Mouse (Mus musculus) liver, postnatal 0 days (tissue): ENCODE data around the gene R3hdm2. TPM values are rescaled to one million over a fixed set of nuclear protein-coding genes. Genes with fewer than 3 reads are reported as not detected.

Source experiments
- ATAC-seq: fragments of 200-750 bp; cut with Nextera tagmentation; 2 replicates; pipeline ENCODE4 v1.8.0; 2017; ENCODE audit warnings: mild to moderate bottlenecking, moderate library complexity
- DNase-seq: peaks from one replicate; pipeline ENCODE4 v3.0.0-alpha.2; 2016
- H3K27ac ChIP-seq: fragments of 300-500 bp; sonication (generic); 2 replicates; pipeline ENCODE4 v1.5.1; 2014; ENCODE audit warnings: antibody characterized with exemption, moderate library complexity, mild to moderate bottlenecking, low read depth
- H3K27me3 ChIP-seq: fragments of 300-500 bp; sonication (generic); 2 replicates; pipeline ENCODE4 v1.6.1; 2014; ENCODE audit warnings: low read length, control low read depth, mixed read lengths; ENCODE audit not compliant: insufficient read depth
- H3K36me3 ChIP-seq: fragments of 300-500 bp; sonication (generic); replicated peaks from 2 replicates; pipeline ENCODE4 v1.6.1; 2014; ENCODE audit warnings: mild to moderate bottlenecking, control low read depth, low read length, moderate library complexity, mixed read lengths; ENCODE audit not compliant: insufficient read depth
- H3K4me1 ChIP-seq: fragments of 300-500 bp; sonication (generic); 2 replicates; pipeline ENCODE4 v1.6.1; 2014; ENCODE audit warnings: antibody characterized with exemption, mild to moderate bottlenecking, control low read depth; ENCODE audit not compliant: insufficient read depth
- H3K4me2 ChIP-seq: fragments of 300-500 bp; sonication (generic); 2 replicates; pipeline ENCODE4 v1.6.1; 2014; ENCODE audit warnings: low read depth, mild to moderate bottlenecking, low read length, moderate library complexity, mixed read lengths
- H3K4me3 ChIP-seq: fragments of 300-500 bp; sonication (generic); 2 replicates; pipeline ENCODE4 v1.5.1; 2014; ENCODE audit warnings: low read depth, low read length
- H3K9ac ChIP-seq: fragments of 300-500 bp; sonication (generic); replicated peaks from 2 replicates; pipeline ENCODE4 v1.6.1; 2014; ENCODE audit warnings: mild to moderate bottlenecking, moderate library complexity
- H3K9me3 ChIP-seq: fragments of 300-500 bp; sonication (generic); 2 replicates; pipeline ENCODE4 v1.6.1; 2016; ENCODE audit warnings: mild to moderate bottlenecking, control low read depth, low read length, mixed read lengths
- CTCF ChIP-seq: sonication (generic); IDR thresholded peaks from 2 replicates; pipeline ENCODE4 v1.5.1; 2016; ENCODE audit warnings: antibody characterized with exemption, low read depth
- EP300 ChIP-seq: IDR thresholded peaks from 2 replicates; pipeline ENCODE4 v1.6.1; 2016; ENCODE audit warnings: antibody characterized with exemption, low read depth, mild to moderate bottlenecking
- WGBS: fragments of 180-500 bp; shearing (Covaris S2); extraction: QIAGEN DNeasy Blood & Tissue Kit; methylation state at CpG from one replicate; pipeline ENCODE4 v1.1.7; 2014; ENCODE audit not compliant: insufficient replicate concordance; 5-methylcytosine and 5-hydroxymethylcytosine counted together
- polyA plus RNA-seq: library from polyadenylated mRNA; unstranded; fragments of >200 nt; fragmentation: Nextera tagmentation; extraction: Ambion mirVana; gene quantifications from 2 replicates; pipeline ENCODE4 v1.2.1, GENCODE M21; 2015

Gene R3hdm2
- polyA plus RNA-seq, 1 experiment from 2014 or later = 16.6 TPM

DNA sequence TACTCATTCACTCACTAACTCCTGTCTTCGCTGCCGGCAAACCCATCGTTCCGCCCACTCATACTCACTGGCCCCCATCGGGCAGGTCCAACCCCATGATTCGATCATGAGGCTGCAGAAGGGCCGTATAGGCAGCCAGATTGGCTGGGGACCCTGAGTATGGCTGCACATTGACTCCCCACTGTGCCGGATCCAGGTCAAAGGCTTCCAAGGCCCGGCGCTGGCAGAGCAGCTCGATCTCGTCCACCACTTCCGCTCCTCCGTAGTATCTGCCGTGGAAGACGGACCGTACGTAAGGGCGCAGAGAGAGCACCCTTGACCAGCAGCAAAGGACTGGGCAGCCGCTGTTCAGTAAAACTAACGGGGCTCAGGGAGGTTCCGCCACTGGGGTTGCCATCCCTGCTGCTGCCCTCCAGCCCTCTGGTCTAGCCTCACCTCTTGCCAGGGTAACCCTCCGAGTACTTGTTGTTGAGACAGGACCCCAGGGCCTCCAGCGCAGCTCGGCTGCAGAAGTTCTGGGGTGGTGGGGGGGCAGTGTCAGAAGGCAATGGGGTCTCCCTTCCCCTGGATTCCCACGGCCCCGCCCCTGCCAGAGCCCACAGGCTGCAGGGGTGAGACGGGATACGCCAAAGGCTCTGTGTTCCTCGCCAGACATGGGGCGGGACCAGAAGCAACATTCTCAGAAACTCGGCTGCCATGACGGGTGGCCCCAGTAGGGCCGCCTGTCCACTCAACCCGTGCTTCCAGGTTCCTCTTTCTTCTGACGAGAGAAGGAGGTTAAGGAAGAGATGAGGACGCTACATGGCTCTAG lies 140.0 kb downstream of the R3hdm2 start:
- Histone ChIP-seq H3K9ac (peak overlapping the region; percentile 62; the same call in 1 of the 2 replicates), H3K36me3 (peaks cover 33% of the 10 kb centered on the region), H3K4me1 (peaks cover 34% of the 10 kb centered on the region), H3K4me3 (peak overlapping the region; percentile 60), H3K27ac (peak overlapping the region; percentile 80), H3K27me3 (peaks cover 20% of the 10 kb centered on the region), H3K9me3 (no peaks in the 10 kb centered on the region), H3K4me2 (peak overlapping the region; percentile 79)
- ATAC-seq (no peak), DNase-seq (no peak)
- TF ChIP-seq CTCF (no peak), EP300 (no peak)
- WGBS = 90% methylated on average over 37 of the region's 37 CpGs

DNA sequence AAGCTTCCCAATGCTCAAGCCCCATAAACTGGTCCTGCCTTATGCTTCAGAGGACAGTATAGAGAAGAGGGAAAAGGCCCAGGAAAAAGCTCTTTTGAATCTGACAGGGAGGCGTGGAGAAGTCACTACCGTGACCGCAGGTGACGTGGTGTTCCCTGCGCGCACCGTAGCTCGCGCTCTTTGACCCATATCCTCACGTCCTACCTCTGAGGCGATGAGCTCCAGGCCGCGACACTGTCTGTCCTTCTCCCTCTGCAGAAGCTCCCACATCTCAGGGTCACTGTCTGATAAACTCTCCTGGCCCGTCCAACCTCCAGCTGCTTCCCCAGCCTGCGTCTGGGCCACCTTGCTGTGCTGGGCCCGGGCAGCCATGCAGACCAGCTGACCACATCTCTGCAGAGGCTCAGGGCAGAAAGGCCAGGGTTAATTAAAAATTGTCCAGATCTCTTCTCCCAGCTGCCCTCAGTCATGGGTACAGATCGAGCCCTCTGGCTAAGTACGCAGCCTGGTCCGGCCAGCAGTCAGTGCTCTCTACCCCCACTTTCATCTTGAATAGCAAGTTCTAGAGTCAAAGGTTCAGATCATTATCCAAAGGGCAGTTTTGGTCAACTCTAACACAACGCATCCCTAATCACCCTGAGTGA lies 140.7 kb downstream of the R3hdm2 start:
- Histone ChIP-seq H3K4me2 (peak overlapping the region; percentile 79), H3K4me3 (peak overlapping the region; percentile 60), H3K36me3 (peaks cover 33% of the 10 kb centered on the region), H3K27ac (peak overlapping the region; percentile 80), H3K9me3 (no peaks in the 10 kb centered on the region), H3K27me3 (peaks cover 23% of the 10 kb centered on the region), H3K4me1 (peaks cover 29% of the 10 kb centered on the region), H3K9ac (peak overlapping the region; percentile 62)
- TF ChIP-seq CTCF = no peak
- no peak for TF ChIP-seq EP300
- ATAC-seq (peak; percentile 43), DNase-seq (no peak)
- WGBS = 56% methylated on average over 20 of the region's 20 CpGs

DNA sequence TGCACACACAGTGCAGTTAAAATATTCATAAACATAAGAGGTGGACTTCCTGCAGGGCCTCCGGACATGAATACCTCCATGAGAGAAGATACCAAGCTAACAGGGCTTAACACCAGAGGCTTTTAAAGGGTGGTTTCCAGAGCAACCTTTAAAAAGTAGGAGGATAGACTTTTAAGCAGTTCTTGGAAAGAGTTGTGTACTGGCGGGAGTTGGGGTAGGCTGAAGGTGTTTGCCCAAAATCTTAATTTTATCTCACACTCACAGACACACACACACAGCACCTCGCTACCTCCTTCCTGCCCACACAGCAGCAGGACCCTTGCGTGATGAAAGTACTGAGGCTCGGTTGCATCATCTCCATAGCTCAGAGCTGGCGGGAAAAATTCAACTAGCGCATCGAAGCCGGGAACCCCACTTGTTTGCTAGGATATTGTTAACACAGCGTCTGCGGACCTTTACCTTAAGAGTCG lies 141.5 kb downstream of the R3hdm2 start:
- Histone ChIP-seq H3K4me2 (peak overlapping the region; percentile 79), H3K9ac (peak overlapping the region; percentile 62), H3K27ac (peak overlapping the region; percentile 80), H3K36me3 (peaks cover 33% of the 10 kb centered on the region), H3K9me3 (no peaks in the 10 kb centered on the region), H3K4me3 (peak overlapping the region; percentile 60), H3K27me3 (peaks cover 31% of the 10 kb centered on the region), H3K4me1 (peaks cover 28% of the 10 kb centered on the region)
- 1% methylated on average over 12 of the region's 12 CpGs for WGBS
- TF ChIP-seq EP300 (peak; percentile 34; the same call in 1 of the 2 replicates), CTCF (no peak)
- DNase-seq = peak; percentile 55
- peak; percentile 66 for ATAC-seq

DNA sequence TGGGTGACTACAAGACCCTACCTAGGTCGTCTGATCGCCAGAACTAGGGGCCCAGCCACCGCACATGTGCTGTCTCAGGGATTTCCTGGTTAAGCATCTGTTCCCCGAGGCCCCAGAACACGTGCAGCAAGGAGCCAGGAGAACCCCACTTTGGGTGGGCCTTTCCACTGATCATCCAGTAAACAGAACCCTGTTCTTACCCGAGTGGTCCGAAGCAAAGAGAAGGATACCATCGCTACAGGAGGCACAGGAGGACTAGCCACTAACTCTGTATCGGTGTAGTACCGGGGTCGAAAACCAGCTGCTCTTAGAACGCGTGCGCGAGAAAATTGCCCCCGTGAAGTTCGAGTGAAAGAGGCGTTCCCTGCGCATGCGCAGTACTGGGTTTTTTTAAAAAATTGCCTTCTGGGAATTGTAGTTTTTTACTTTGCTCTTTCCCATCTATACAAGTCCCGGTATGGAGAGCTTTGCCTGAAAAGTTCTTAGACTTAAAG lies 142.0 kb downstream of the R3hdm2 start, which contains the start of gene Shmt2:
Shmt2 (minus strand) TSS at position 357 of the 494 bp plus-strand sequence.
- Histone ChIP-seq H3K4me2 (peak within 1 kb of the TSS; percentile 79), H3K9me3 (no peaks in the 10 kb centered on the region), H3K27ac (peak within 1 kb of the TSS; percentile 80), H3K4me1 (peaks cover 27% of the 10 kb centered on the region), H3K27me3 (peaks cover 36% of the 10 kb centered on the region), H3K4me3 (peak within 1 kb of the TSS; percentile 60), H3K36me3 (peaks cover 30% of the 10 kb centered on the region), H3K9ac (peak within 1 kb of the TSS; percentile 62)
- DNase-seq (peak; percentile 88), ATAC-seq (peak; percentile 57)
- WGBS = under 1% methylated on average over 21 of the region's 21 CpGs
- TF ChIP-seq CTCF (no peak), EP300 (no peak)

DNA sequence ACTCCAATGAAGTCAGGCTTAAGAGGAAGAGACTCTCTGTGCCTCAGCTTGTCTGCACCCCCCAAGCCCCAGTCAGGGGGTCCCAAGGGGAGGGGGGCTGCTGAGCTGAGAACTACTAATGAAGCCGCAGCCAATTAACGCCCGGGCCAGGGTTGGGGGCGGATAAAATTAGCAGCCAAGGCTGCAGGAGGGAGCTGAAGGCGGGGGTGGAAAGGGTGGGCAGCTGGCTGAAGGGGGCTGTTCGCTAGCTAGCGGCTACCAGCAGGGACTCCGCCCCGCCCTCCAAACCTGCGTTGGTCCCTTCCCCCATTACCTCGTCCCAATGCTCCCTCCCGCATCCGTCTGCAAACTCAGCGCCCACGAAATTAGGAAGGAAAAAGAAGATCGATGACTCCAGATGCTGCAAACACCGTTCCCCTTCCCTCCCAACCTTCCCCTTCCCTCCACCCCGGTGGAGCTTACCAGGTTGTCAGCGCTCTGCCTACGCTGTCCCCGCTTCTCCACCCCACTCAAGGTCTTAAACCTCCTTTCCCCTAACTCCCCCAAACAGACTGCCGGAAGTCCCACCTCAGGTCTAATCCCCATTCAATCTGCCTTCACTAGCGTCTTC lies 144.6 kb downstream of the R3hdm2 start:
- no peak for ATAC-seq
- H3K27me3 ChIP-seq = peaks cover 62% of the 10 kb centered on the region
- WGBS = 5% methylated on average over 23 of the region's 23 CpGs

More for the DNA sequence above, 144.6 kb downstream of the R3hdm2 start:
- Histone ChIP-seq H3K9me3 (no peaks in the 10 kb centered on the region), H3K36me3 (peaks cover 5% of the 10 kb centered on the region), H3K9ac (no peak overlapping the region), H3K4me3 (no peak overlapping the region), H3K4me1 (peaks cover 20% of the 10 kb centered on the region), H3K27ac (no peak overlapping the region), H3K4me2 (no peak overlapping the region)
- TF ChIP-seq CTCF = no peak
- no peak for TF ChIP-seq EP300
- no peak for DNase-seq
